Mouse (Mus musculus) E14TG2a.4 (cell line): ENCODE results near the gene Tnfsf12.

ENCODE experiments used
- H3K27me3 ChIP-seq: 2 replicates; pipeline ENCODE4 v1.6.1; 2014; ENCODE audit warnings: low read length, control low read depth; ENCODE audit not compliant: insufficient read depth
- H3K36me3 ChIP-seq: 2 replicates; pipeline ENCODE4 v1.6.1; 2014; ENCODE audit warnings: low read length, control low read depth; ENCODE audit not compliant: insufficient read depth
- H3K4me1 ChIP-seq: replicated peaks from 2 replicates; pipeline ENCODE4 v1.6.1; 2014; ENCODE audit warnings: low read depth, low read length, control low read depth
- H3K4me3 ChIP-seq: replicated peaks from 2 replicates; pipeline ENCODE4 v1.5.1; 2014; ENCODE audit warnings: mild to moderate bottlenecking, low read length
- H3K9me3 ChIP-seq: 2 replicates; pipeline ENCODE4 v1.6.1; 2014; ENCODE audit warnings: low read length, control low read depth
- CTCF ChIP-seq: conservative IDR thresholded peaks from 2 replicates; pipeline ENCODE4 v1.5.1; 2014; ENCODE audit warnings: low read length
- NANOG ChIP-seq: IDR thresholded peaks from 2 replicates; pipeline ENCODE4 v1.6.1; 2014; ENCODE audit warnings: borderline replicate concordance, low read length, mixed read lengths
- POU5F1 ChIP-seq: IDR thresholded peaks from 2 replicates; pipeline ENCODE4 v1.6.1; 2014; ENCODE audit warnings: low read length, borderline replicate concordance

Gene Tnfsf12

GRCm38 (mm10) chr11:69697396-69697795 lies 1.7 kb upstream of the Tnfsf12 start:
- Histone ChIP-seq H3K27me3 (no peaks in the 10 kb centered on the region), H3K36me3 (peaks cover 4% of the 10 kb centered on the region), H3K4me3 (no peak overlapping the region), H3K4me1 (peaks cover 92% of the 10 kb centered on the region), H3K9me3 (no peaks in the 10 kb centered on the region)
- TF ChIP-seq POU5F1: no peak
- no peak for TF ChIP-seq CTCF
- no peak for TF ChIP-seq NANOG

GRCm38 (mm10) chr11:69695046-69695360 lies 646 bp downstream of the Tnfsf12 start:
- Histone ChIP-seq H3K9me3 (no peaks in the 10 kb centered on the region), H3K4me1 (peaks cover 93% of the 10 kb centered on the region), H3K36me3 (peaks cover 23% of the 10 kb centered on the region), H3K27me3 (no peaks in the 10 kb centered on the region), H3K4me3 (peak overlapping the region; percentile 80)
- no peak for TF ChIP-seq CTCF
- TF ChIP-seq POU5F1: no peak
- no peak for TF ChIP-seq NANOG

GRCm38 (mm10) chr11:69693421-69693965 lies 2.2 kb downstream of the Tnfsf12 start:
- Histone ChIP-seq H3K4me1 (peaks cover 94% of the 10 kb centered on the region), H3K4me3 (no peak overlapping the region)
- TF ChIP-seq POU5F1: 0 out of 2 replicates have a peak, but pooled peaks have one; percentile 12
- TF ChIP-seq NANOG: no peak

GRCm38 (mm10) chr11:69692863-69693262 lies 2.8 kb downstream of the Tnfsf12 start:
- TF ChIP-seq NANOG: no peak
- no peak for TF ChIP-seq CTCF
- Histone ChIP-seq H3K4me3 (no peak overlapping the region), H3K4me1 (peaks cover 97% of the 10 kb centered on the region), H3K9me3 (no peaks in the 10 kb centered on the region), H3K36me3 (peaks cover 30% of the 10 kb centered on the region), H3K27me3 (no peaks in the 10 kb centered on the region)

More at GRCm38 (mm10) chr11:69693421-69693965, 2.2 kb downstream of the Tnfsf12 start:
- Histone ChIP-seq H3K27me3 (no peaks in the 10 kb centered on the region), H3K36me3 (peaks cover 23% of the 10 kb centered on the region), H3K9me3 (no peaks in the 10 kb centered on the region)

GRCm38 (mm10) chr11:69692196-69692811 lies 3.3 kb downstream of the Tnfsf12 start:
- no peak overlapping the region for H3K4me3 ChIP-seq
- H3K27me3 ChIP-seq: no peaks in the 10 kb centered on the region
- peaks cover 35% of the 10 kb centered on the region for H3K36me3 ChIP-seq
- no peak for TF ChIP-seq NANOG
- TF ChIP-seq CTCF: no peak
- TF ChIP-seq POU5F1: no peak
- no peaks in the 10 kb centered on the region for H3K9me3 ChIP-seq
- H3K4me1 ChIP-seq: peaks cover 97% of the 10 kb centered on the region

GRCm38 (mm10) chr11:69689891-69690290 lies 5.8 kb downstream of the Tnfsf12 start:
- no peaks in the 10 kb centered on the region for H3K9me3 ChIP-seq
- TF ChIP-seq NANOG (no peak), CTCF (no peak), POU5F1 (no peak)
- H3K36me3 ChIP-seq: peaks cover 43% of the 10 kb centered on the region
- H3K27me3 ChIP-seq: no peaks in the 10 kb centered on the region
- peaks cover 99% of the 10 kb centered on the region for H3K4me1 ChIP-seq
- peak overlapping the region; percentile 53 for H3K4me3 ChIP-seq

- Histone ChIP-seq H3K4me1 (peaks cover 96% of the 10 kb centered on the region), H3K4me3 (peak overlapping the region; percentile 95), H3K36me3 (peaks cover 48% of the 10 kb centered on the region), H3K9me3 (no peaks in the 10 kb centered on the region), H3K27me3 (no peaks in the 10 kb centered on the region)
- TF ChIP-seq CTCF (no peak), POU5F1 (no peak), NANOG (no peak)
Observed at GRCm38 (mm10) chr11:69687061-69687460, 8.6 kb downstream of the Tnfsf12 start.

GRCm38 (mm10) chr11:69686377-69686776 lies 9.3 kb downstream of the Tnfsf12 start:
- TF ChIP-seq NANOG (no peak), CTCF (no peak), POU5F1 (no peak)
- Histone ChIP-seq H3K9me3 (no peaks in the 10 kb centered on the region), H3K4me1 (peaks cover 89% of the 10 kb centered on the region), H3K4me3 (peak overlapping the region; percentile 95), H3K27me3 (no peaks in the 10 kb centered on the region), H3K36me3 (peaks cover 41% of the 10 kb centered on the region)
